Mouse (Mus musculus): ENCODE data around the gene Def8. TPM values are rescaled to one million over a fixed set of nuclear protein-coding genes. Genes with fewer than 3 reads are reported as not detected.

Gene Def8
- 10 to 100 TPM; 41.2 to 44.3 TPM for total RNA-seq (2023)

GRCm38 (mm10) chr8:123423441-123423840, at the start of gene Def8:
Gene Def8, plus strand, starts transcription at chr8:123423527.

GRCm38 (mm10) chr8:123406786-123407185, 16.5 kb upstream of the Def8 start, which contains the start of gene Mc1r:
Gene Mc1r, plus strand, starts transcription at chr8:123407107.

GRCm38 (mm10) chr8:123411246-123411645, 12.1 kb upstream of the Def8 start, which contains the start of gene Tubb3:
Gene Tubb3, plus strand, starts transcription at chr8:123411424.

GRCm38 (mm10) chr8:123477737-123478258, 54.5 kb downstream of the Def8 start, which contains the start of gene Afg3l1:
Gene Afg3l1, plus strand, starts transcription at chr8:123477903.

Other genes starting within 250 kb of the Def8 start
- not detected for gene Dpep1, start 237.3 kb upstream of the Def8 start, total RNA-seq (2023)
- 10 to 100 TPM; 52.4 to 81.8 TPM for gene Chmp1a, start 210.8 kb upstream of the Def8 start, total RNA-seq (2023)
- gene Spata33, start 210.7 kb upstream of the Def8 start, total RNA-seq (2023) = not detected
- 10 to 100 TPM; 27.1 TPM for gene Cdk10, start 198.7 kb upstream of the Def8 start, total RNA-seq (2023)
- 1 to 10 TPM; 4.2 to 4.7 TPM for gene Spata2l, start 187.3 kb upstream of the Def8 start, total RNA-seq (2023)
- 10 to 100 TPM; 36.9 to 43.0 TPM for gene Zfp276, start 169.3 kb upstream of the Def8 start, total RNA-seq (2023)
- 10 to 100 TPM; 38.2 to 42.2 TPM for gene Vps9d1, start 169.2 kb upstream of the Def8 start, total RNA-seq (2023)
- 10 to 100 TPM; 46.4 to 55.6 TPM for gene Fanca, start 105.0 kb upstream of the Def8 start, total RNA-seq (2023)
- under 1 TPM; 0.42 to 0.66 TPM for gene Spire2, start 90.8 kb upstream of the Def8 start, total RNA-seq (2023)
- 100 to 1,000 TPM; 125 to 150 TPM for gene Tcf25, start 49.8 kb upstream of the Def8 start, total RNA-seq (2023)
- not detected for gene Mc1r, start 16.4 kb upstream of the Def8 start, total RNA-seq (2023)
- under 1 TPM in 1 of 2 experiments, not detected in 1; 0.55 TPM for gene Tubb3, start 12.1 kb upstream of the Def8 start, total RNA-seq (2023)
- 10 to 100 TPM; 30.9 to 34.3 TPM for gene Afg3l1, start 54.4 kb downstream of the Def8 start, total RNA-seq (2023)
- gene Dbndd1, start 91.9 kb downstream of the Def8 start, total RNA-seq (2023) = not detected
- gene Gas8, start 95.3 kb downstream of the Def8 start, total RNA-seq (2023) = 1 to 10 TPM; 1.6 to 2.2 TPM
- gene Rhou, start 230.4 kb downstream of the Def8 start, total RNA-seq (2023) = 10 to 100 TPM; 47.8 to 49.2 TPM

Measured in neutrophil, adult 83 days (primary cell).